Mouse (Mus musculus) ES-E14 (cell line): Measurements from ENCODE around the gene Elavl1.

ENCODE experiments used
- HCFC1 ChIP-seq: IDR thresholded peaks from 2 replicates; pipeline ENCODE4 v1.6.1; 2012; ENCODE audit warnings: low read length, inconsistent platforms, borderline replicate concordance; ENCODE audit not compliant: insufficient read depth
- ZNF384 ChIP-seq: IDR thresholded peaks from 2 replicates; pipeline ENCODE4 v1.6.1; 2012; ENCODE audit warnings: low read depth, low read length, inconsistent platforms

DNA sequence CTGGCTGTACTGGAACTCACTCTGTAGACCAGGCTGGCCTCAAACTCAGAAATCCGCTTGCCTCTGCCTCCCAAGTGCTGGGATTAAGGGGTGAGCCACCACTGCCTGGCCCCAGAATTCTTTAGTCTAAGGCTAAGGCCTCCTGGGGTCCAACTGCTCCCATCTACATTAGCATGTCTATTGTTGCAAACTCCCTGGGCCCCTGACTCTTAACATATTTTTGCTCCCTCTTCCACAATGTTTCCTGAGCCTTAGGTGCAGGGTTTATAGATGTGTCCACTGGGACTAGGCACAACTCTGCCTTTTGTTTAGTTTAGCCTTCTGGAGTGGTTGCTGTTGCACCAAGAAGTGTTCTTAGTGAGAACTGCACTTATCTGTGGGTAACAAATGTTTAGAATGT, 29.3 kb upstream of the Elavl1 start:
- TF ChIP-seq ZNF384 (no peak), HCFC1 (no peak)
